Mouse (Mus musculus) heart, embryonic 16.5 days (tissue): ENCODE measurements around the gene Hnrnpl. TPM values are rescaled to one million over a fixed set of nuclear protein-coding genes. Genes with fewer than 3 reads are reported as not detected.
"Not testable (repeated sequence)": the region's sequence is repeated elsewhere in the genome, so short reads cannot be mapped to it uniquely, and the experiment has no call there.

Source experiments
- ATAC-seq: fragments of 200-750 bp; cut with Nextera tagmentation; replicated peaks from 2 replicates; pipeline ENCODE4 v1.8.0; 2017; ENCODE audit warnings: moderate number of reproducible peaks; ENCODE audit not compliant: insufficient read depth, low FRiP score; ENCODE audit errors: extremely low read depth
- H3K27ac ChIP-seq: fragments of 300-500 bp; sonication (generic); 2 replicates; pipeline ENCODE4 v1.5.1; 2014; ENCODE audit warnings: mild to moderate bottlenecking, low read length, control low read depth, moderate library complexity
- H3K27me3 ChIP-seq: fragments of 300-500 bp; sonication (generic); 2 replicates; pipeline ENCODE4 v1.6.1; 2014; ENCODE audit warnings: low read length, mixed read lengths; ENCODE audit not compliant: control insufficient read depth, insufficient read depth
- H3K36me3 ChIP-seq: fragments of 300-500 bp; sonication (generic); 2 replicates; pipeline ENCODE4 v1.6.1; 2014; ENCODE audit not compliant: control insufficient read depth, insufficient read depth
- H3K4me1 ChIP-seq: fragments of 300-500 bp; sonication (generic); 2 replicates; pipeline ENCODE4 v1.6.1; 2014; ENCODE audit warnings: low read length, mixed read lengths; ENCODE audit not compliant: control insufficient read depth, insufficient read depth
- H3K4me2 ChIP-seq: fragments of 300-500 bp; sonication (generic); 2 replicates; pipeline ENCODE4 v1.6.1; 2014; ENCODE audit warnings: low read depth, mild to moderate bottlenecking, control low read depth, low read length
- H3K4me3 ChIP-seq: fragments of 300-500 bp; sonication (generic); 2 replicates; pipeline ENCODE4 v1.5.1; 2014; ENCODE audit warnings: mild to moderate bottlenecking, control low read depth, low read length
- H3K9ac ChIP-seq: fragments of 300-500 bp; sonication (generic); 2 replicates; pipeline ENCODE4 v1.6.1; 2014; ENCODE audit warnings: low read length, control low read depth
- H3K9me3 ChIP-seq: fragments of 300-500 bp; sonication (generic); replicated peaks from 2 replicates; pipeline ENCODE4 v1.6.1; 2016; ENCODE audit warnings: low read length; ENCODE audit not compliant: control insufficient read depth
- WGBS: fragments of 180-500 bp; shearing (Covaris S2); extraction: QIAGEN DNeasy Blood & Tissue Kit; methylation state at CpG from one replicate; pipeline ENCODE4 v1.1.7; 2014; 5-methylcytosine and 5-hydroxymethylcytosine counted together
- polyA plus RNA-seq: library from polyadenylated mRNA; unstranded; fragments of >200 nt; fragmentation: Nextera tagmentation; extraction: Ambion mirVana; gene quantifications from 2 replicates; pipeline ENCODE4 v1.2.1, GENCODE M21; 2015

Gene Hnrnpl
- polyA plus RNA-seq, 1 experiment from 2014 or later, result 139 TPM

GRCm38 (mm10) chr7:28866769-28867507 is 58.6 kb downstream of the Hnrnpl start:
- H3K36me3 ChIP-seq, result no peaks in the 10 kb centered on the region
- ATAC-seq, result no peak
- H3K4me2 ChIP-seq, result no peak overlapping the region
- 90% methylated on average over 28 of the region's 28 CpGs for WGBS
- H3K9me3 ChIP-seq, result no peaks in the 10 kb centered on the region
- no peak overlapping the region for H3K9ac ChIP-seq
- H3K27ac ChIP-seq, result no peak overlapping the region
- H3K27me3 ChIP-seq, result no peaks in the 10 kb centered on the region
- no peak overlapping the region for H3K4me3 ChIP-seq
- peaks cover 9% of the 10 kb centered on the region for H3K4me1 ChIP-seq

- H3K9me3 ChIP-seq, H3K27me3 ChIP-seq, ATAC-seq, H3K4me1 ChIP-seq, H3K27ac ChIP-seq, H3K36me3 ChIP-seq: not testable (repeated sequence)
- 19% methylated on average over 23 of the region's 23 CpGs for WGBS
- Histone ChIP-seq H3K4me3 (peak overlapping the region; percentile 27), H3K9ac (0 out of 2 replicates have a peak overlapping the region, but pooled peaks have one; percentile 54), H3K4me2 (peak overlapping the region; percentile 56)
Measured at GRCm38 (mm10) chr7:28867508-28868340, 59.4 kb downstream of the Hnrnpl start.

- no peak overlapping the region for H3K4me3 ChIP-seq
- WGBS, result 79% methylated on average over 23 of the region's 24 CpGs
- no peak overlapping the region for H3K4me2 ChIP-seq
- H3K9me3 ChIP-seq, result no peaks in the 10 kb centered on the region
- H3K27me3 ChIP-seq, result no peaks in the 10 kb centered on the region
- H3K36me3 ChIP-seq, result no peaks in the 10 kb centered on the region
- no peak overlapping the region for H3K27ac ChIP-seq
- no peak overlapping the region for H3K9ac ChIP-seq
- 0 out of 2 replicates have a peak, but pooled peaks cover 3% of the 10 kb centered on the region for H3K4me1 ChIP-seq
- ATAC-seq, result no peak
Measured at GRCm38 (mm10) chr7:28870901-28871664, 62.7 kb downstream of the Hnrnpl start.

Other genes with a start within 250 kb of the Hnrnpl start
- gene Samd4b, start 210.4 kb upstream of the Hnrnpl start, polyA plus RNA-seq, result 16.0 and 20.6 TPM in 2 replicates
- gene Pak4, start 210.4 kb upstream of the Hnrnpl start, polyA plus RNA-seq, result 25.1 and 30.0 TPM in 2 replicates
- not detected in 2 replicates for gene Acp7, start 177.2 kb upstream of the Hnrnpl start, polyA plus RNA-seq
- gene Fbxo27, start 115.7 kb upstream of the Hnrnpl start, polyA plus RNA-seq, result 3.6 TPM in 2 replicates
- 6.7 and 7.5 TPM in 2 replicates for gene Fbxo17, start 91.7 kb upstream of the Hnrnpl start, polyA plus RNA-seq
- gene Mrps12, start 66.7 kb upstream of the Hnrnpl start, polyA plus RNA-seq, result 122 TPM in 2 replicates
- gene Sars2, start 66.5 kb upstream of the Hnrnpl start, polyA plus RNA-seq, result 20.8 and 21.4 TPM in 2 replicates
- not detected in 2 replicates for gene Ccer2, start 52.4 kb upstream of the Hnrnpl start, polyA plus RNA-seq
- gene Sirt2, start 41.8 kb upstream of the Hnrnpl start, polyA plus RNA-seq, result 60.4 and 65.1 TPM in 2 replicates
- 34.7 and 41.0 TPM in 2 replicates for gene Nfkbib, start 41.0 kb upstream of the Hnrnpl start, polyA plus RNA-seq
- 5.8 and 11.1 TPM in 2 replicates for gene Rinl, start 19.6 kb upstream of the Hnrnpl start, polyA plus RNA-seq
- 281 and 288 TPM in 2 replicates for gene Ech1, start 16.7 kb downstream of the Hnrnpl start, polyA plus RNA-seq
- gene Lgals4, start 25.3 kb downstream of the Hnrnpl start, polyA plus RNA-seq, result 12.3 and 17.4 TPM in 2 replicates
- 1.5 and 2.1 TPM in 2 replicates for gene Lgals7, start 55.3 kb downstream of the Hnrnpl start, polyA plus RNA-seq
- gene Capn12, start 72.9 kb downstream of the Hnrnpl start, polyA plus RNA-seq, result 0.41 and 0.42 TPM in 2 replicates
- gene Actn4, start 153.8 kb downstream of the Hnrnpl start, polyA plus RNA-seq, result 260 and 301 TPM in 2 replicates
- gene Eif3k, start 173.3 kb downstream of the Hnrnpl start, polyA plus RNA-seq, result 262 and 283 TPM in 2 replicates
- 6.0 and 12.2 TPM in 2 replicates for gene Map4k1, start 173.5 kb downstream of the Hnrnpl start, polyA plus RNA-seq